Mouse (Mus musculus) adrenal gland, postnatal 4 days (tissue): Measurements from ENCODE around the gene Fgr. TPM values are rescaled to one million over a fixed set of nuclear protein-coding genes. Genes with fewer than 3 reads are reported as not detected.

Source experiments
- DNase-seq, 2 experiments: peaks; one replicate each; pipeline ENCODE4 v3.0.0; 2021 to 2022; ENCODE audit warnings: low spot score in 2 of 2, mixed read lengths in 2 of 2
- total RNA-seq, 2 experiments: library from RNA; stranded (reverse); gene quantifications; 2 replicates each; pipeline ENCODE4 v1.2.3; 2021

Fgr gene
- total RNA-seq, 2 experiments from 2014 or later = 1.2 to 1.5 TPM

DNA sequence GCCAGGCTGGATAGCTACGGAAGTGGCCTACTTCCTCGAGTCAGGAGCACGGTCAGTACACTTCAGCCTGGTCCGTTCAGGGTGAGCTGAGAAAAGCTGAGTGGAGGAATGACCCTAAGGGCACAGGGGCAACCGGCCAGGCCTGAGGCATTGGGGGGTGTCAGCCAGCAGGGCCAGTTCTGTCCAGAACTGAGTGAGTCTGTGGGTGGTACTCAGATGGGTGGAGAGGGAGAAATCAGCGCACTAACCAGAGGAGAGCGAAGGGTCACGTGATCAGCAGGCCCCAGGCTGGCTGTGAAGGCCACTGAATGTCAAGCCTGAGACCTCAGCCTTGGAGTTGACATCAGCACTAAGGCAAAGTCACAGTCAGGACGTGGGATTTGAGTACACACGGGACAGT is 60.6 kb downstream of the Fgr start:
- no peak for DNase-seq

DNA sequence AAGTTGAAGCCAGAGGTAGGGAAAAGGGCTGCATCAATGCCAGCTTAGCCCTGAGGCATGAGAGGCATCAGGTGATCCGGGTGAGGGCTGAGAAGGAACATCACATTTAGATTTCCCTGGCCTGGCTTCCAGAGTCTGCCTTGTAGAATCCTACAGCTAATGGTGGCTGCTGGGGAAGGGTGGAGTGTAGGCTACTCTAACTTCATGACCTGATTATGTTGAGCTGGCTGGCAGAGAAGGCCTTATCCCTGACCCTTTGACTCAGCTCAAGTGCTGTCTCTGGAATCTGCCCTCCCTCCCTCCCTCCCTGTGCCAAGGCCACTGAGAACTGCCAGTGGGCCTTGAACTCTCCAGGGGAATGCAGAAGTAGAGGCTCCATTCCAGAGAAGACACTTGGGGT is 61.6 kb downstream of the Fgr start:
- no peak for DNase-seq

DNA sequence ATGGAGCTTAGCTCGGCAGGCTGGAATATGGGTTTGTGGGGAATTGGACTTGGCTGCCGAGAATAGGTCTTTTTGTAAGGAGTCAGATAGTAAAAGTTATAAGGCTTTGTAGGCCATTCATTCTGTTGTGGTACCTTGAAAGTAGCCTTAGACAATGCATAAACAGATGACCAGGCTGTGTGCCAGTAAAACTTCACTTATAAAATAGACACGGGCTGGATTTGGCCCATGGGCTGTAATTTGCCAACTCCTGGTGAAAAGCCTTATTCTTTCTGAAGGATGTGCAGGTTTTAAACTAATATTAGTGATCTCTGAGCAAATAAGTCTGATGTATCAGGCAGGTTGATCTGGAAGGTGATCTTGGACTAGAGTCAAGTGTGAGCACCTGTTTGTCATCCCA is 62.1 kb downstream of the Fgr start:
- no peak for DNase-seq

GRCm38 (mm10) chr4:133037293-133037692 is 63.4 kb downstream of the Fgr start:
- no peak for DNase-seq

DNA sequence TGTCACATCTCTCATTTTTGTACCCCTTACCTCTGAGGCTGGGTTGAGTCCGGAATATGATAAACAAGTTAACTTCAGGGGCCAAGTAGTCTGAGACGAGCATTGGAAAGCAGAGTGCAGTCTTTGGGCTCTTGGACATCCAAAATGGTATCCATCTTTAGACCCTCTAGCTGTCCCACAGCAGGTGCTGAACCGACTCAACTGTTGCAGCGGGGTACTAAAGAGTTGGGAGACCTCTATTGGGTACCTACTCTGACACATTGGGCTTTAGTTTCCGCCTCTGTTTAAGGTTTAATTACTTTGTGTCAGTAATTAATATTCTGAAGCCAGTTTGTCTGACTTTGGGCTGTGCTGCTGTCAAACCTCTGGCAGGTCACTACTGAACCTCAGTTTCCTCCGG is 63.9 kb downstream of the Fgr start:
- no peak for DNase-seq

GRCm38 (mm10) chr4:133038521-133039115 is 64.7 kb downstream of the Fgr start:
- no peak for DNase-seq

DNA sequence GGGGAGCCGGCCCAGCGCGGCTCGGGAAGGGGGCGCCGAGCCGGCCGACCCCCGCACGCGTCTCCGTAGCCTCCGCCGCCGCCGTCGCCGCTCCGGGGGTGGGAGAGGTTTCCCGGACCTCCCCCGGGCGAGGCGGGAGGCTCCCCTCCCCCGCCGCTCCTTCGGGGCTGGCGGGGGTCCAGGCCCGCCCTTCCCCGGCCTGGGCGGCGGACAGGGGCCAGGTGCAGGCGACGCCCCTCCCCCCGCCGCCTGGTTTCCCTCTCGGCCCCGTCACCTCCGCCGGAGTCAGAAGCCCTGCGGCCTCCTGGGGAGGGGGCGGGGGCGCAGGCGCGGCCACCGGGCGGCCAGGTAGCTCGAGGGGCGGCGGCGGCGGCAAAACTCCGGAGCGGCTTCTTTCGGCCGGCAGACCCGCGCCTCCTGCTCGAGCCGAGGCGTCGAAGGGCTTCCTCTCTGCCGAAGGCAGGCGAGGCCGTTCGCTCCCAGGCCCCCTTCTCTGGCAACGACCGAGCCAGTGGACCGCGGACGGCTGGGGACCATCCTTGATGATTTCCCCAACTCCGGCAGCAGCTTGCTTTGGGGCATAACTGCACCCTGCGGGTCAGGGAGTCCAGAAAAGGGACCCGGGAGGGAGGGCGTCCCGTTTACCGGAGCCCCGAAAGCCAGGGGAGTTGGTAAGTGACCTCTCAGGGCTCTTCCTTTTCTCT is 65.4 kb downstream of the Fgr start:
- DNase-seq = no peak

DNA sequence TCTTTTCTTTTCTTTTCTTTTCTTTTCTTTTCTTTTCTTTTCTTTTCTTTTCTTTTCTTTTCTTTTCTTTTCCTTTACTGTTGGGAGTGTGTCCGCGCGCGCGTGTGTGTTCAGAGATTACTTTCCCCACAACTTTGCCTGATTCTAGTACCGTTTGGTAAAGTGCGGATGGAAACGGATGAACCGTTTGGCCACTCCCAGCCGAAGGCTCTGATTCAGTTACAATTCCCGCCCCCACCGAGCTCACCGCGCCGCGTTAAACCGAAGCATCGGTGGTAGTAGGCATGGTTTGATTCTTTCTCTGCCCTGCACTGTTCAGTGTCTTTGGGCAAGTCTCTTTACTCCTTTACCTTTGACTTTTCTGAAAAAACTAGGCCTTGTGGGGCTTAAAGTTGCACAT is 65.9 kb downstream of the Fgr start:
- no peak for DNase-seq

GRCm38 (mm10) chr4:133040241-133040904 is 66.5 kb downstream of the Fgr start:
- no peak for DNase-seq

DNA sequence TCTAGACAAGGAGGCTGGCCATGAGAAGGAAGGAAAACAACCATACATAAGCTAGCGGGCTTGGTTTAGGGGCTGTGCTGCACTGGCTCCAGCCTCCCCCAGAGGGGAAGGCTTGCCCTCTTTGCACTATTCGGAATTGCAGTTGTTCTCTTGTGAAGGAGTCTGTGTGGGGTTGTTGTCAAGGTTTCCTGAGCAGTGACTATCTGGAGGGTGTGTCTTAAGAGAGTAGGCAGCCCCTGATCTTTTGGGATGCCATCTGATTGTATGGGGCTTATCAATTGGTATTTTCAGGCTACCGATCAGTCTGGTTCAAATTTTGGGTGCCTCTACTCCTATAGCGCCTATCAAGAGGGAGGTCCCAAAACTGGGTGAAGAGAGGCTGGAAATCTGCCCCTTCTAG is 68.3 kb downstream of the Fgr start:
- DNase-seq = no peak

DNA sequence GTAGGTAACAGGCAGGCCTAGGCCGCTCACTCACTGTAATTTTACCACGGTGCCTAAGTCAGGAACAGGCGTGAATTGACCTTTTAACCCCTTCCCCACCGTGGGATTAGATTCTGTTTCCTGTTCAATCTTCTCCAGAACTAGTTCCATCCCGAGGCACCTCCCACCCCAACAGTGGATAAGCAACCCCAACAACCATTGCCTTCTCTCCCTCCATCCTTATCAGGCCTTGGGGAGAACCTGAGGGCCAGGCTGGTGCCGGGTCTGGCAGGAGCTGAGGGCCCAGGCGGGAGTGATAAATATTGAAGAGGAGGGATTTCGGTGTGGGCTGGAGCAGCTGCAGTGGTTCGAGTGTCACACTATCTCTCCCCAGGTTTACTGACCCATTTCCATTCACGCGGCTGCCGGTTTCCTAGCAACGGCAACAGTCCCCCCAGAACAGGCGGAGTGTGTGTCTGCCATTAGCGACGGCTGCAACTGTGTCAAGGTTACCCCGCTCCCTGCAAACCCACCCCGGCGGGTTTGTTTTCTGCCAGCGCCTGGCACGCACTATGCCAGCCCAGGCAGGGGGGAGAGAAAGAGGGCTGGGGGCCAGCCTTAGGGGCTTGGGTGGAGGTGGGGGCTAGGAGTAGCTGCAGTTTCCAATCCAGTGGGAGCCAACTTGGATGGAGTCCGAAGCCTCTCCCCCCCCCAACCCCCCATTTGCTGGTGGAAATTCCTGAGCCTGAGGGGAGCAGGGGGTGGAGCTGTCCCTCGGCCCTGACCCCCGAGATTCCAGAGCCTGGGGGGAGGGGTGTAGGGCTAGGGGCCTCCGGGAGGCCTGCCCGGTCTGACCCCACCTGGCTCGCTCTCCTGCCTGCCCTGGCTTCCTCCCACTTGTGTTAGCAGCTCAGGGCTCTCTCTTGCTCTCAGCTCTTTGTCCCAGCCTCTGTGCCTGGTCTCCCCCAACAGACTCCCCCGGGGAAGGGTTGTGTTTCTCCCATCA is 69.0 kb downstream of the Fgr start:
- DNase-seq = peak in 1 of 2 experiments; percentile 57

GRCm38 (mm10) chr4:133043798-133044646 is 70.1 kb downstream of the Fgr start:
- no peak for DNase-seq

- DNase-seq = no peak
These were observed 70.8 kb downstream of the Fgr start for GRCm38 (mm10) chr4:133044647-133045094.

DNA sequence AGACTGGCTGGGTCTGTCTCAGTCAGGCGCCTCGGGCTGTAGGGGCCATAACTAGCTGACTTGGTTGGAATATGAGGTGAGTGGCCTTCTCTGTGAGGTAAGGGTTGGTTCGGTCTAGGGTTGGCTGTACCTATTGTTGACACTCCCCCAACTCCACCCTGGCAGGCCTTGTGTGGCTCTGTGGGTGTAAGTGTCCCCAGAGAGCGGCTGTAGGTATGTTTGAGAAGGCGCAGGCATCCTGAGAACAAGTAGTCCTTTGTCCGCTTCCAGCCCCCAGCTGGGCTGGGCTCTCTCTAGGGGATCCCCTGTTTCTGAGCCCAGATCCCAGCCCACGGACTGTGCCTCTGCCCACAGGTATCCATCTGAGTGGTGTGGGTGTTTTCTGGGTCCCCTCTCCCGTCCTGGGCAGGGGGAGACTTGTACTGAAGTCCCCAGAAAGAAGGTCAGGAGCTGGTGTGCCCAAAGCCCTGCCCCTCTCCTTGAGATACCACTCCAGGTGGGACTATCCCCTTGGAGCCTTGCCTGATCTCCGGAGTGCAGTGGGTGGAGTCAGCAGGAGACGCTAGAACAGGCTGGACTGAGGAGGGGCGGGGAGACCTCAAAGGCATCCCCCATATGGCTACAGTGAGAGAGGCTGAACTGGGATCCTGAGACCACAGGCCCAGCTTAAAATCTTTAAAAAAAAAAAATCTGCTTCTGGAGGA is 72.0 kb downstream of the Fgr start:
- DNase-seq = no peak

DNA sequence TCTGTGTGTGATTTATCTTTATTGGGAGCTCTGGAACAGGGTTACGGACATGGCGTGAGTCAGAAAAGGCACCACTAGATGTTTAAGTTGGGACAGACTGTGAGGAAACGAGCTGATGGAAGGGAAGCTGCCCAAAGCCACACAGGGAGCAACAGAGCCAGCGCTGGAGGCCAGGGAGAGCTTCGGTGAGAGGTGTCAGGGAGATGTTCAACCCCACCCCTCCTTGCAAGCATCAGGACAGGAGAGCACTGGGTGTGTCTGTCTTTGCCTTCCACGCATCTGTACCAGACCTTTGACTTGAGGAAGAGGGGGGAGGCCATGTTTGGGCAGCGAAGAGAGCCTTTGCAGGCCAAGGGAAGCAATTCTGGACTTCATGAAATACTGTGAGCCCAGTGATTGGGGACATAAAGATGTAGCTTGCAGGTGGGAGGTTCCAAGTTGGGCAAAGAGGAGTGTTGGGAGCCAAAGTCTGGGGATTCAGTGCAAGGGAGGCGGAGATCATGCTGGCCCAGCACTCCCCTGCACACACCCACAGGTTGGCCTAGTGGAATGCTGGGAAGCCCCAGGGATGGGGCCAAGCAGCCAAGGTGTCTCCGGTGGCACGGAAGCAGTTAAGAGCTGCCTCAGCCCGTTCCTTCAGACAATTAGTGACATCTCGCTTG is 72.9 kb downstream of the Fgr start:
- no peak for DNase-seq

- DNase-seq = no peak
These were observed 73.6 kb downstream of the Fgr start for GRCm38 (mm10) chr4:133047353-133048105.

DNA sequence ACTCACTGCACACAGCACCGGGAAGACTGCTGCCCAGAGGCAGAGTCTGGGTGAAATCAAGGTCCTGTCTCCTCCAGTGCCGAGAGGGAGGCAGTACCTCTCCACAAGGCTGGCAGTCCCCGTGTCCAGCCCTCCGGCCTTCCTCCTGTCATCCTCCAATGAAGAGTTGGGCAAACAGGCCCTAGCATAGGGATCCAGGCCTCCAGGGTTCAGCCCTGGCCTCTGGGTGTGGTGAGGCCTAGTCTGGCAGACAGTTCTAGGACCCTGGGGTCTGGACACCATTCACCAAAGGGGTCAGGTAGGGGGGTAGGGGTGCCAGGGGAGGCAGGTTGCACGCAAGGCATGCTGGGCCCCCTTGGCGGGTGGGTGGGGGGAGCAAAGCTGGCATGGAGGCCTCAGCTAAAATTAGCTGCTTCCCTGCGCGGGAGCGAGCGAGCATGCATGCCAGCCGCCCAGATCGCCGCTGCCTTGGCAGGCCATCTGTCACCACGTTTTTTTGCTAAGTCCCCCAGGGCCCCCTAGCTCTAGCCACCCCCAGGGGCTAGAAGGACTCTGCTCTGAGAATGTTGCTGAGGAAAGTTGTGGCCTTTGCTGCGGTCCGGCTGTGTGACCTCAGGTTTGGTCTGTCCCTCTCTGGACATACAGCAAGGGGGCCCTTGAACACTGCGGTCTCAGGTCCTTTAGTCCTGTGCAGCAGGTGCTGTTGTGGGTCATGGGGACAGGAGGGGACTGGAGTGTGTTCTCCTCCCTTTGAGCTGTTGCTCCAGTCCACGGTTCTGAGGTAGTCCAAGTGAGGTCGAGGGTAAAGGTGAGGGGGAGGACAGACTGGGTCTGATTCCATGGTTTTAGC is 75.4 kb downstream of the Fgr start:
- no peak for DNase-seq
